Mouse (Mus musculus): ENCODE data around the gene Rere.

GRCm38 (mm10) chr4:150616841-150617240, 335.4 kb downstream of the Rere start:
- TF ChIP-seq NRF1 (IDR thresholded peaks at IDR 0.05; ENCODE audit: low read depth, low read length) (no peak), POLR2A (IDR thresholded peaks at IDR 0.05; ENCODE audit: low read depth, low read length) (no peak), CTCF (conservative IDR thresholded peaks at IDR 0.05 in 1 of 2, IDR thresholded peaks at IDR 0.05 in 1 of 2; ENCODE audit: low read depth in 2 of 2, low read length in 2 of 2) (no peak), KAT2A (IDR thresholded peaks at IDR 0.05; ENCODE audit: insufficient replicate concordance, low read length) (no peak), RCOR1 (conservative IDR thresholded peaks at IDR 0.05; ENCODE audit: low read depth, low read length) (no peak), MAZ (IDR thresholded peaks at IDR 0.05; ENCODE audit: low read depth, low read length) (no peak), GABPA (IDR thresholded peaks at IDR 0.05; ENCODE audit: insufficient replicate concordance, low read depth, low read length) (no peak), JUND (conservative IDR thresholded peaks at IDR 0.05; ENCODE audit: low read depth, low read length) (no peak), EP300 (IDR thresholded peaks at IDR 0.05; ENCODE audit: low read length) (no peak), NELFE (IDR thresholded peaks at IDR 0.05; ENCODE audit: low read depth, low read length) (no peak), TCF12 (IDR thresholded peaks at IDR 0.05; ENCODE audit: low read depth, low read length) (no peak), MAFK (IDR thresholded peaks at IDR 0.05; ENCODE audit: insufficient replicate concordance, low read length) (no peak), USF1 (IDR thresholded peaks at IDR 0.05; ENCODE audit: low read depth, low read length) (no peak)

Data from CH12.LX (cell line).